Mouse (Mus musculus) forebrain, embryonic 12.5 days (tissue): Measurements from ENCODE around the gene Gm45062. TPM values are rescaled to one million over a fixed set of nuclear protein-coding genes. Genes with fewer than 3 reads are reported as not detected.

Experiments used
- ATAC-seq: fragments of 200-750 bp; cut with Nextera tagmentation; 2 replicates; pipeline ENCODE4 v1.8.0; 2017; ENCODE audit warnings: moderate TSS enrichment; ENCODE audit not compliant: low FRiP score
- H3K27ac ChIP-seq: fragments of 300-500 bp; sonication (generic); 2 replicates; pipeline ENCODE4 v1.5.1; 2016; ENCODE audit warnings: mild to moderate bottlenecking
- H3K27me3 ChIP-seq: fragments of 300-500 bp; sonication (generic); 2 replicates; pipeline ENCODE4 v1.6.1; 2016; ENCODE audit warnings: mild to moderate bottlenecking
- H3K36me3 ChIP-seq: fragments of 300-500 bp; sonication (generic); replicated peaks from 2 replicates; pipeline ENCODE4 v1.6.1; 2016; ENCODE audit warnings: mild to moderate bottlenecking
- H3K4me1 ChIP-seq: fragments of 300-500 bp; sonication (generic); 2 replicates; pipeline ENCODE4 v1.6.1; 2016
- H3K4me2 ChIP-seq: fragments of 300-500 bp; sonication (generic); 2 replicates; pipeline ENCODE4 v1.6.1; 2016; ENCODE audit warnings: mild to moderate bottlenecking, moderate library complexity
- H3K4me3 ChIP-seq: fragments of 300-500 bp; sonication (generic); replicated peaks from 2 replicates; pipeline ENCODE4 v1.5.1; 2016; ENCODE audit warnings: mild to moderate bottlenecking
- H3K9ac ChIP-seq: fragments of 300-500 bp; sonication (generic); 2 replicates; pipeline ENCODE4 v1.6.1; 2016; ENCODE audit warnings: mild to moderate bottlenecking
- H3K9me3 ChIP-seq: fragments of 300-500 bp; sonication (generic); 2 replicates; pipeline ENCODE4 v1.6.1; 2016
- WGBS: fragments of 180-500 bp; shearing (Covaris S2); methylation state at CpG from one replicate; pipeline ENCODE4 v1.1.7; 2016; 5-methylcytosine and 5-hydroxymethylcytosine counted together
- polyA plus RNA-seq: library from polyadenylated mRNA; unstranded; fragments of >200 nt; fragmentation: Nextera tagmentation; extraction: Ambion mirVana; gene quantifications from 2 replicates; pipeline ENCODE4 v1.2.1, GENCODE M21; 2016

The Gm45062 gene
- polyA plus RNA-seq, 1 experiment from 2014 or later = 18.3 TPM

DNA sequence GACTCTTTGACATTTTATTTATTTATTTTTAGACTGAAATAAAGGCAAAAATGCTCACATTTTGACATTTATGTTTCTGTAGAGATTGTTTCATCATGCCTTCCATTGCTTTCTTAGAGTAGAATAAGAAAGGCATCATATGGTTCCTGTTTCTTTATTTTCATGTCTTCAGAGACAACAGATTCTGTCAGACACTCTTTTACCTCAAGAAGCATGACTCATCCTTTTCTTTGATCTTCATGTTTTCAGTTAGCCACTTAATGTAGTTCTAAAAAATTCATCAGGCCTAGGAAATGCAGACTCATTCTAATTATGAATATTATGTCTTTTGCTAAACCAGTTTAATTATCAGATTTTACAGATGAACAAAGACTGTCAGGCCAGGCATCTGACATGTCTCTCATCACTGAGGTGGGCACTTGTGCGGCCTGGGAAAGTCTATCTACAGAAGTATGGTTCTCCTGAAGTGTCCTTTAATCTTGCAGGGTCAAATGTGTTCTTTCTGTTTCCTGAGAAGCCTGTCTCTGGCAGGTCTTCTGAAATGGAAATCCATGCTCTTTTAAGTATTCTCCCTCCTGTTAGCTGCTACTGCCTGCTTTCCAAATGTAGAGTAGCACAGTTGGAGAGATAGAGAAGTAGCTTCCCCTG lies 230.8 kb downstream of the Gm45062 start:
- no peak for ATAC-seq
- no peak overlapping the region for H3K4me3 ChIP-seq
- H3K9ac ChIP-seq = no peak overlapping the region
- no peaks in the 10 kb centered on the region for H3K36me3 ChIP-seq
- WGBS = 82% methylated on average over 1 of the region's 1 CpGs
- H3K27ac ChIP-seq = no peak overlapping the region
- no peaks in the 10 kb centered on the region for H3K9me3 ChIP-seq
- peaks cover 15% of the 10 kb centered on the region for H3K4me1 ChIP-seq
- no peaks in the 10 kb centered on the region for H3K27me3 ChIP-seq
- no peak overlapping the region for H3K4me2 ChIP-seq

DNA sequence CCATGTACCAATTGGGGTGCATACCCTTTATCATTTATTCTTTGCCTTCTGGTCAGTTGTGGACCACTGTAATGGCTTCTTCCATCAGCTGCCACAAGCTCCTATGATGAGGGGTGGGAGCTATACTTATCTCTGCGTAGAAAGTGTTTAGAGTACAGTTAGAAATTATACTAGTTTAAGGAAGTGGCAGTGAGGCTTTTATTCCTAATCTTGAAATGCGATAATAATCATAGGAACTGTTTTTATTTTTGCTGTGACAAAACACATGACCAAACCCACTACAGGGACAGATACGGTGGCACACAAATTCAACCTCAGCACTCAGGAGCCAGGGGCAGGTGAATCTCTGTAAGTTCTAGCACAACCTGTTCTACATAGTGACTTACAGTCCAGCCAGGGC lies 233.0 kb downstream of the Gm45062 start:
- 93% methylated on average over 3 of the region's 3 CpGs for WGBS
- H3K9me3 ChIP-seq = no peaks in the 10 kb centered on the region
- peaks cover 5% of the 10 kb centered on the region for H3K4me1 ChIP-seq
- H3K9ac ChIP-seq = no peak overlapping the region
- H3K27ac ChIP-seq = no peak overlapping the region
- H3K27me3 ChIP-seq = no peaks in the 10 kb centered on the region
- H3K4me3 ChIP-seq = no peak overlapping the region
- H3K36me3 ChIP-seq = no peaks in the 10 kb centered on the region
- no peak overlapping the region for H3K4me2 ChIP-seq
- no peak for ATAC-seq

DNA sequence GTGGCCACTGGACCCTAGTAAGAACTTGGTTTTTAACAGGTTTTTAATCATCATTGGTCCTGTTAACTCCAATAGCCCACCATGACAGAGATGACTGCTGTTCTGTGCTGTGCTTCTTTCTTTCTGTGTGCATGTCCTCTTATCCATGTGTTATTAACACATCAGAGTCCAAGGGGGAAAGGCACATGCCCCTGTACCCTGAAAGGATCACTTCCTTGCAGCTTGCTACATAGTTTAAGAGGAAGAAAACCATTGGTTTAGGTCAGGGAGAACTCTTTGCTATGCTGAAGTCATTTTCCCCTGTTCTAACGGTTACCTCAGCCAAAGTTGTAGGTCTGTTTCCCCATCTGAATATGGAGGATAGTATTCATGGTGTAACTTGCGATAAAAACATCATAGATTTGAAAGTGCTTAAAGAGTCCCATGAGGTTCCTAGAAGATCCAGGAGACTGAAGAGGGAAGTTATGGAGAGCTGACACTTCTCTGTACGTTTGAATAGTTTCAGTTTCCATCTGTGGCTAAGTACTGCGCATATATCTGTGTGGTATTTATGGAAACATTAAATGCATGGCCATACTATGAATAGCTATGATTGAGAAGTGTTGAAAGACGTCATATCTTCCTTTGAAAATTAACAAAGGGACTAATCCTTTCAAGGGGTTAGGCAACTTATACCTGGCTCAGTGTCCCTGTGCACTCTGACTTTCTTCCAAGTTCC lies 236.0 kb downstream of the Gm45062 start:
- no peak overlapping the region for H3K9ac ChIP-seq
- no peaks in the 10 kb centered on the region for H3K4me1 ChIP-seq
- H3K9me3 ChIP-seq = no peaks in the 10 kb centered on the region
- WGBS = 88% methylated on average over 5 of the region's 5 CpGs
- H3K4me2 ChIP-seq = no peak overlapping the region
- no peaks in the 10 kb centered on the region for H3K27me3 ChIP-seq
- H3K36me3 ChIP-seq = no peaks in the 10 kb centered on the region
- no peak overlapping the region for H3K27ac ChIP-seq
- no peak overlapping the region for H3K4me3 ChIP-seq
- ATAC-seq = no peak

- ATAC-seq = no peak
Observed at GRCm38 (mm10) chr6:8495827-8496222, 236.6 kb downstream of the Gm45062 start.

DNA sequence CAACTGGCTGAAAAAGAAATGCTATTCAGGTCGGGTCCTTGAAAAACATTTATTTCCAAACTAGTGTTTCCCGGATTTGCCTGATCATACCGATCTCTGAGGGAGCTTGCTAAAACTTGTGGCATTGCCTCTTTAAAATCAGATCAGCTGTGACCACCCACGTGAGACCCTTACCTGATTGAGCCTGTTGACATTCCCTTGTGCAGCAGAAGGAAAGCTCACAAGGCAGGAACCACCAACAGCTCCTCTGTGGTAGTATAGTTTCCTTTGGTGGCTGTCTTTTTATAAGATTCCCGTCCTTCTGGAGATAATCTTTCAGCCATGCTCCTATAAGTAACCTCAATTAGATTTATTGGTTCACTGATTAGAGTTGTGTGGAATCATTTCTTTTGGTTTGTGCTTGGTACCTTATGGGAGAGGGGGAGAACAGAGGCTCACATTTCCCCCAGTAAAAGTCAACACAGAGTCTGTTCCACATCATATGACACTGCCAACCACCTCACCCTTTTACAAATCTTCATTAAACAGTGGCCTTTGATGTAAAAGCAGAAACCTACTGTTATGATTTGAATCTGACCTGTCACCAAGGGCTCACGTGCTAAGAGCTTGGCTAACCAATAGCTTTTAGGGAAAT lies 238.1 kb downstream of the Gm45062 start:
- no peak for ATAC-seq
- H3K4me3 ChIP-seq = no peak overlapping the region
- no peak overlapping the region for H3K4me2 ChIP-seq
- no peaks in the 10 kb centered on the region for H3K9me3 ChIP-seq
- no peaks in the 10 kb centered on the region for H3K36me3 ChIP-seq
- no peak overlapping the region for H3K9ac ChIP-seq
- no peaks in the 10 kb centered on the region for H3K4me1 ChIP-seq
- 83% methylated on average over 6 of the region's 6 CpGs for WGBS
- H3K27me3 ChIP-seq = no peaks in the 10 kb centered on the region
- H3K27ac ChIP-seq = no peak overlapping the region

More at GRCm38 (mm10) chr6:8495827-8496222, 236.6 kb downstream of the Gm45062 start:
- H3K27me3 ChIP-seq = no peaks in the 10 kb centered on the region
- no peaks in the 10 kb centered on the region for H3K4me1 ChIP-seq
- H3K36me3 ChIP-seq = no peaks in the 10 kb centered on the region
- H3K4me3 ChIP-seq = no peak overlapping the region
- no peaks in the 10 kb centered on the region for H3K9me3 ChIP-seq
- WGBS = 72% methylated on average over 4 of the region's 4 CpGs
- H3K9ac ChIP-seq = no peak overlapping the region
- no peak overlapping the region for H3K27ac ChIP-seq
- H3K4me2 ChIP-seq = no peak overlapping the region

- WGBS = 80% methylated on average over 6 of the region's 6 CpGs
- no peaks in the 10 kb centered on the region for H3K27me3 ChIP-seq
- H3K9me3 ChIP-seq = no peaks in the 10 kb centered on the region
- H3K27ac ChIP-seq = no peak overlapping the region
- no peaks in the 10 kb centered on the region for H3K36me3 ChIP-seq
- H3K4me1 ChIP-seq = no peaks in the 10 kb centered on the region
- no peak for ATAC-seq
- no peak overlapping the region for H3K4me3 ChIP-seq
- no peak overlapping the region for H3K4me2 ChIP-seq
- H3K9ac ChIP-seq = no peak overlapping the region
Observed at GRCm38 (mm10) chr6:8497868-8498257, 238.6 kb downstream of the Gm45062 start.

DNA sequence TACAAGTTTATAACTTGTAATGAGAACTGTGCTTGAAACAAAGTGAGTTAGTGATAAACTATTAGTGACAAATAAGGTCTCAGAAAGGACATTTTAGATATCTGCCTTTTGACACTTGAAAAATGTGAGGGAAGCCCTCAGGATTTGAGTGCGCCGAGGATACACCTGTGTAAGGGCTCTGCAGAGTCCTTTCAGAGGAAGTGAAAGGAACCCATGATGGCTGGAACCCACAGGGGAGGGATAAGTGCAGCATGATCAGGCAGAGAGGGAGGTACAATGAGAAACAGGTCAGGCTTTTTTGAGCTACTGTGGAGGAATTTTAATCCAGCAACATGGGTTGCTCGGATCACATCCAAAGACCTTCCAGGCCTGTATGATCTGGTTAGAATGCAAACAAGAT lies 239.7 kb downstream of the Gm45062 start:
- H3K9ac ChIP-seq = no peak overlapping the region
- H3K36me3 ChIP-seq = no peaks in the 10 kb centered on the region
- WGBS = 85% methylated on average over 3 of the region's 3 CpGs
- no peak for ATAC-seq
- no peak overlapping the region for H3K4me2 ChIP-seq
- no peaks in the 10 kb centered on the region for H3K9me3 ChIP-seq
- H3K27me3 ChIP-seq = no peaks in the 10 kb centered on the region
- H3K27ac ChIP-seq = no peak overlapping the region
- no peak overlapping the region for H3K4me3 ChIP-seq
- H3K4me1 ChIP-seq = no peaks in the 10 kb centered on the region

DNA sequence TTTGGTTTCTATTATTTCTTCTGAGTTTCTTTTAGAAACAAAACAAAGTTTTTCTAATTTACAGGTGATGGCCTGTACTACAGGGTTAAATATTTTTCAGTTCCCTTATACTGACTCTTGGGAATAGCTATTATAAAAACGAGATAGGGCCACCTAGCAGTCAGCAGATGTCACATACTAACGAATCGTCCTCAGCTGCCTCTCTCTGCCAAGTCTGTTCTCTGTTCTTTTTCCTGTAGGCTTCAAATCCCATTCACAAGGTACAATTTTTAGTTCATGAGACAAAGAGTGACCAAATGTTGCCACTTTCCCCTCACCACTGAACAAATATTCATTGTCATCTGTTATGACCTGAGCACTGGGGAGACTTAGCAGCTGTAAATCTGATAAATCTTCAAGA lies 244.7 kb downstream of the Gm45062 start:
- Histone ChIP-seq H3K9ac (no peak overlapping the region), H3K4me3 (no peak overlapping the region), H3K27me3 (no peaks in the 10 kb centered on the region), H3K36me3 (no peaks in the 10 kb centered on the region), H3K9me3 (no peaks in the 10 kb centered on the region), H3K4me1 (peaks cover 4% of the 10 kb centered on the region; the same call in 1 of the 2 replicates), H3K27ac (no peak overlapping the region), H3K4me2 (no peak overlapping the region)
- no peak for ATAC-seq
- 44% methylated on average over 3 of the region's 3 CpGs for WGBS

DNA sequence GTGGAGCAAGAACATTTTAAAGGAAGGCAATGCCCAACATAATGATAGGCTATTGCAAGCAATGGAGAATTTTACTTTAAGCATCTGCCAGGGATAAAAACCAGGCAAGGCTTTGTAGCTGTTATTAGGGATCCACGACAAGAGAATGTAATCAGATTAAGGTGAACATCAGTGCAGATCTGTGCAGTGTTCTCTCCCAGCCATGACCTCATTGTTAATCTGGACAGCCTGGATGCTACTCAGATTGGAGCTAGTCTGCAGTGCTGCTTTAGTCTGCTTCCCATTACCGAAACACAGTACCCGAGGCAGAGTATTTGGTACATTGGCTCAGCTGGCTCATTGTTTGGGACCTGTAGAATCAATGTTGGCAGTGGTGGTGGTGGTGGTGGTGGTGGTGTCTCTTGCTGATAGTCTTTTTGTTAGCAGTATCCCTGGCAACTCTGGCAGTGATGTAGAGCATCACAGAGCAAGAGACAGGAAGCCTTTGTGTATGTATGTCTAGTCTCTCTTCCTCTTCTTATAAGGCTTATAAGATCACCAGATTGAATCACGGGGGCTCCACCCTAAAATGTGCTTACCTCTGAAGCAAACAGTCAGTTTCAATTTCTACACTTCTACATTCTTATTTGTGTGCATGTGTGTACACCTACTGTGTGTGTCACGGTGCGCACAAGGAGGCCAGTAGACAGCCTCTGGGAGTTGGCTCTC lies 245.4 kb downstream of the Gm45062 start:
- WGBS = 87% methylated on average over 6 of the region's 6 CpGs
- peaks cover 4% of the 10 kb centered on the region; the same call in 1 of the 2 replicates for H3K4me1 ChIP-seq
- H3K9ac ChIP-seq = no peak overlapping the region
- H3K4me2 ChIP-seq = no peak overlapping the region
- H3K27me3 ChIP-seq = no peaks in the 10 kb centered on the region
- ATAC-seq = no peak
- H3K36me3 ChIP-seq = no peaks in the 10 kb centered on the region
- no peaks in the 10 kb centered on the region for H3K9me3 ChIP-seq
- no peak overlapping the region for H3K4me3 ChIP-seq
- no peak overlapping the region for H3K27ac ChIP-seq

DNA sequence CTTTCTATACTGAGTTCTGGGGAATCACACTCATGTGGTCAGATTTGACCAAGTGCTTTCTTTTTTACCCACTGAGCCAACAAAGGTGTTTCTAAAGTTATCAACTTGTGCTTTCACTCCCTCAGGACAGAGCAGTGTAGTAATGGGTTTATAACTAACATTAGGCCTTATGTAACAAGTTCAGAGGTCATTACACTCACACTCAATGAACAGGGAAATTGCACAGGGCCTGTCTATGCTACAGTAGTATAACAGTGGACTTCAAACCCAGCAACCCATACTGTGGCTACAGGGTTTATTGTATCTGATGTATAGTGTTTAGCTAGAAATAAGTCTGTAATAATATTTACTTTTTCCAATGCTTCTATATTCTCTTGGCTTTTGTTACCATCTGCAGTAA lies 247.4 kb downstream of the Gm45062 start:
- no peaks in the 10 kb centered on the region for H3K27me3 ChIP-seq
- no peaks in the 10 kb centered on the region for H3K36me3 ChIP-seq
- no peak for ATAC-seq
- peaks cover 8% of the 10 kb centered on the region for H3K4me1 ChIP-seq
- no peak overlapping the region for H3K27ac ChIP-seq
- no peak overlapping the region for H3K4me3 ChIP-seq
- H3K4me2 ChIP-seq = no peak overlapping the region
- no peak overlapping the region for H3K9ac ChIP-seq
- H3K9me3 ChIP-seq = no peaks in the 10 kb centered on the region

DNA sequence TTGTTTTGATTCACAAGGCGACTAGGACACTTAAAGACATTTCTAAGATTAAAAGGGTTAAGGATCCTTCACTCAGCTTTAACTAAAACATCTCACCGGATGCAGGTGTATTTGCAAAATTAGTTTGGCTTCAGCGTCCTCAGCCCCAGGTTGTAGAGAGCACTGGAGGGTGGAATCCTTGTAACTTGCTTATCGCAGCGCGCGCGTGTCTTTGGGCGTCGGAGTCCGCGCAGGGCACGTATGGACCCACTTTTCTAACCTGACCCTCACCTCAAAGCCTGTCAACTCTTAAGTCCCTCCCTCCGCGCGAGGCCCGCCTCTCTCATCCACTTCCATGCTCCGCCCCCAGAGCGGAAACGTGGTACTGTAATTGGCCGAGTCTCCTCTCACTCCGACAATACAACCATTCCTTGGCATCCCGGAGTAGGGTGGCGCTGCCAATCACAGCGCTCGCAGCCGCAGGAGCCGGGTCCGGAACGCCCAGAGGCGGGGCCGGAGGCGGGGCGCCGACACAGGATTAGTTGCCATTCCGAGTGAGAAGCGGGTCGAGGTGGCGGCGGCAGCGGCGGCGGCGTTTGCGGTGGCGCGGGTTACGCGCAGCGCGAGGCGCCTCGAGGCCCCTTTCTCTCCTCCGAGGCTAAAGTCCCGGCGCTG lies 249.8 kb downstream of the Gm45062 start:
- Histone ChIP-seq H3K27ac (peak overlapping the region; percentile 100), H3K4me2 (peak overlapping the region; percentile 76)
- ATAC-seq = peak; percentile 99

GRCm38 (mm10) chr6:8509551-8509950 lies 250.3 kb downstream of the Gm45062 start, which contains the start of gene Glcci1:
Gene Glcci1 (plus strand): TSS chr6:8509600.
- H3K27me3 ChIP-seq = no peaks in the 10 kb centered on the region
- H3K27ac ChIP-seq = peak within 1 kb of the TSS; percentile 100
- ATAC-seq = peak; percentile 87
- H3K9me3 ChIP-seq = no peaks in the 10 kb centered on the region
- 1% methylated on average over 29 of the region's 69 CpGs for WGBS
- H3K9ac ChIP-seq = peak within 1 kb of the TSS; percentile 99
- peak within 1 kb of the TSS; percentile 76 for H3K4me2 ChIP-seq
- H3K4me3 ChIP-seq = peak within 1 kb of the TSS; percentile 97
- peaks cover 22% of the 10 kb centered on the region for H3K4me1 ChIP-seq
- no peaks in the 10 kb centered on the region for H3K36me3 ChIP-seq

More for the DNA sequence above, 249.8 kb downstream of the Gm45062 start:
- under 1% methylated on average over 51 of the region's 56 CpGs for WGBS
- Histone ChIP-seq H3K9me3 (no peaks in the 10 kb centered on the region), H3K4me1 (peaks cover 22% of the 10 kb centered on the region), H3K36me3 (no peaks in the 10 kb centered on the region), H3K27me3 (no peaks in the 10 kb centered on the region), H3K4me3 (peak overlapping the region; percentile 97), H3K9ac (peak overlapping the region; percentile 99)
